ENCODE assay signal across 8 mouse cellular contexts in the genomic region with DNA sequence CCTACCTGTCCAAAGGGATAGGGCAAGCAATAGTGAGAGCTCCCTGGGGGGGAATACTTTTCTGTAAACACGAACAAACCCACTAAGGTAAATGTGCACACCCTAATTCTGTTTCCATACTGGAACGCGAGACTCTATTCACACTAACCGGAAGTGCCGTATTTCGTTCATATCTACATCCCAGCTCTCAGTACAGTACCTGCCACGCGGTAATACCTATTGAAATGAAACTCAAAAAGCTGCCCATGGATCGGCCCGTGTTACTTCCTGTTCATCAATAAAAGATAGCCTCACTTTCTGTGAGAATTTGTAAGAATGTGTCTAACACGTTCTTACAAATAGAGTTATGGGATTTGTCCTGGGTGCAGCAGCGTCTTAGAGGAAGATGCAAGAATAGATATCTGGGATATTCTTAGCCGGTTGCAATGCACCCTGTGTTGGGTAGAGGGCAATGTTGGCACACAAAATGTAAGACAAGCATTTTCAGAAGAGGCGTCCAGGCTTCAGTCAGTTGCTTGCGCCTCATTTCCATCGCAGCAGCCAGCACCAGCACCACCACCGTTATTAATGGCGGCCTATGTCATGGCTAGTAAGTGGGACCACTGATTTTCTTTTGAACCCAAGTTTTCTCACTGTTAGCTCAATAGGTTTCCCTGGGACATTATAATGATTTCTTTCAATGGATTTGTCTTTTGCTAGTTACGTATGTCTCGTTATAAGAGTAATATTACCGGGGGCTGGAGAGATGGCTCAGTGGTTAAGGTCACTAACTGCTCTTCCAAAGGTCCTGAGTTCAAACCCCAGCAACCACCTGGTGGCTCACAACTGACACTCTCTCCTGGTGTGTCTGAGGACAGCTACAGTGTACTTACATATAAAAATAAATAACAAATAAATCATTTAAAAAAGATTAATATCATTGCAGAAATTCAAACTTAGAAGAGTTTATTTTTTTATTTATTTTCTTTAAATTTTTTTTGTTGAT. TPM values are rescaled to one million over a fixed set of nuclear protein-coding genes. Genes with fewer than 3 reads are reported as not detected.
A peak's percentile ranks its signal among the peaks of the same experiment; 100 is the strongest.
DNase-seq lines count a peak whose midpoint lies in the region; ATAC-seq lines count a peak whose summit lies in the region.

No protein-coding gene starts in this region.

- H3K27me3 ChIP-seq in liver, embryonic 12.5 days (replicated peaks) = no peaks in the 10 kb centered on the region
- H3K27me3 ChIP-seq in embryonic facial prominence, embryonic 15.5 days = peaks cover 11% of the 10 kb centered on the region; the same call in 1 of the 2 replicates

- H3K27ac ChIP-seq in liver, embryonic 12.5 days = no peak overlapping the region
- no peak overlapping the region for H3K27ac ChIP-seq in embryonic facial prominence, embryonic 15.5 days (replicated peaks)

- no peak overlapping the region for H3K9ac ChIP-seq in liver, embryonic 12.5 days
- H3K9ac ChIP-seq in embryonic facial prominence, embryonic 15.5 days = no peak overlapping the region

- H3K4me2 ChIP-seq in liver, embryonic 12.5 days = no peak overlapping the region
- no peak overlapping the region for H3K4me2 ChIP-seq in embryonic facial prominence, embryonic 15.5 days (replicated peaks)

- no peaks in the 10 kb centered on the region for H3K4me1 ChIP-seq in liver, embryonic 12.5 days
- H3K4me1 ChIP-seq in embryonic facial prominence, embryonic 15.5 days = no peaks in the 10 kb centered on the region

- H3K9me3 ChIP-seq in liver, embryonic 12.5 days (replicated peaks) = no peaks in the 10 kb centered on the region
- no peaks in the 10 kb centered on the region for H3K9me3 ChIP-seq in embryonic facial prominence, embryonic 15.5 days (replicated peaks)

- no peak for ATAC-seq in liver, embryonic 12.5 days
- 0 out of 2 replicates have a peak, but pooled peaks have one; percentile 15 for ATAC-seq in embryonic facial prominence, embryonic 15.5 days (ENCODE audit: insufficient number of reproducible peaks, low FRiP score, low TSS enrichment, low read depth)

- DNase-seq in liver = peak; percentile 50
- peak; percentile 94 for DNase-seq in brain, adult 2 months (ENCODE audit: low read depth, low spot score)
- DNase-seq in heart, postnatal 14 days = peak; percentile 11 to 57
- peak; percentile 45 for DNase-seq in layer of hippocampus, adult 9-11 months
- DNase-seq in lung, postnatal 36 days = peak; percentile 73
- DNase-seq in right cerebral cortex, adult 2 months (ENCODE audit: low spot score in 2 of 2) = peak; percentile 81 to 86

- H3K4me3 ChIP-seq in liver, embryonic 12.5 days = no peak overlapping the region
- H3K4me3 ChIP-seq in embryonic facial prominence, embryonic 15.5 days (replicated peaks) = no peak overlapping the region

- intact Hi-C loops in heart, postnatal 14 days (cut with DNase I) = loop anchor here (5.0 to 10.0 kb wide), 3 partner anchors 816 to 1746 kb away; no protein-coding TSS in a partner anchor

- H3K36me3 ChIP-seq in liver, embryonic 12.5 days = no peaks in the 10 kb centered on the region
- no peaks in the 10 kb centered on the region for H3K36me3 ChIP-seq in embryonic facial prominence, embryonic 15.5 days

- WGBS in liver, embryonic 12.5 days (ENCODE audit: insufficient replicate concordance) = 40% methylated on average over 21 of the region's 21 CpGs
- 45% methylated on average over 21 of the region's 21 CpGs for WGBS in embryonic facial prominence, embryonic 15.5 days

RNA-seq across cellular contexts. Expression of a gene that starts 17.1 kb away (rescaled TPM):
- 1.3 and 1.8 TPM in 2 replicates for polyA plus RNA-seq in liver, embryonic 12.5 days (2016; fragmentation: Nextera tagmentation; extraction: Ambion mirVana)
- polyA plus RNA-seq in embryonic facial prominence, embryonic 15.5 days (2015; fragmentation: Nextera tagmentation; extraction: Ambion mirVana) = 5.1 and 5.4 TPM in 2 replicates
- 1 to 10 TPM; 2.3 to 2.4 TPM for total RNA-seq in heart, postnatal 14 days (2021)

Comparison
In these comparisons a context has a peak if more than half of its experiments do, and no peak if none do; other contexts are left out.
1. DNase-seq: peak in every context shown above with its lines; median percentile 94 in brain, adult 2 months; 84 in right cerebral cortex, adult 2 months; 73 in lung, postnatal 36 days; 50 in liver; 45 in layer of hippocampus, adult 9-11 months; 34 in heart, postnatal 14 days.